Mouse (Mus musculus): Measurements from ENCODE around the gene Ccdc114.
"Not testable (repeated sequence)": the region's sequence is repeated elsewhere in the genome, so short reads cannot be mapped to it uniquely, and the experiment has no call there.

The Ccdc114 gene

GRCm38 (mm10) chr7:45923762-45924428 is at the start of gene Ccdc114:
TSS of gene Ccdc114 (plus strand) at chr7:45924072.
- DNase-seq (ENCODE audit: low spot score) = peak; percentile 42

DNA sequence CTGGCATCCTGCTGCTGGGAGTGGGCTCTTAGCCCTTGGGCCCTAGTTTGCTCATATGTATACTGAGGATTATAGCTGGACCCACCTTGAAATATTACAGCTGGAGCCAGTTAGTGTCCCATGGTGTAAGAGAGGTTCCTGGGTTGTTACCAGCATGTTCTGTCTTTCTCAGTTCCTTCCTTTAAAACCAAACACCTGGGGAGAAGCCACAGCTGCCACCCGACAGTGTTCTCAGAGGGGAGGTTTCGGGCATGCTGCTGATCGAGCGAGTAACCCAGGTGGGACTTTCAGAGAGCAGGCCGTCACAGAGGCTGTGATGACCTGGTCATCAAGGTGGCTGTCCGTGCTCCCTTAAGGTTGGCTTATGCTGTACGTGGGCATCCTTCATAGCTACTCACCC is 47.0 kb upstream of the Ccdc114 start:
- no peak for DNase-seq (ENCODE audit: low spot score)

DNA sequence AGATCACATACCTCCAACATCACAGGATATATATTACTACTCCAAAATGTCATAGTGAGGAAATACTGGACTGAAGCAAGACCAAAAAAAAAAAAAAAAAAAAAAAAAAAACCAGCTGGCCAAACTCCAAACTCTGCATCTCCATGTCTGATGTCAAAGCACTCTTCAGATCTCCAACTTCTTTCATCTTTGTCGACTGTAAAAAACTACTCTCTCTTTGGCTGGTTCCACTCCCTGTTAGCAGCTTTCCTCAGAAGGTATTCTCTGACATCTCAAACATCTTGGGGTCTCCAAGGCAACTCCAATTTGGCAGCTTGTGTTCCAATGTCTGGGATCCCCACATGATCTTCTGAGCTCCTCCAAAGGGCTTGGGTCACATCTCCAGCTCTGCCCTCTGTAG is 45.6 kb upstream of the Ccdc114 start, which contains the start of gene Grin2d:
Gene Grin2d (minus strand): TSS at position 101 of the 400 bp plus-strand sequence.
- DNase-seq (ENCODE audit: low spot score) = not testable (repeated sequence)

- DNase-seq (ENCODE audit: low spot score) = no peak
Measured at GRCm38 (mm10) chr7:45880531-45880930, 43.3 kb upstream of the Ccdc114 start.

- no peak for DNase-seq (ENCODE audit: low spot score)
Measured at GRCm38 (mm10) chr7:45881011-45881410, 42.9 kb upstream of the Ccdc114 start.

DNA sequence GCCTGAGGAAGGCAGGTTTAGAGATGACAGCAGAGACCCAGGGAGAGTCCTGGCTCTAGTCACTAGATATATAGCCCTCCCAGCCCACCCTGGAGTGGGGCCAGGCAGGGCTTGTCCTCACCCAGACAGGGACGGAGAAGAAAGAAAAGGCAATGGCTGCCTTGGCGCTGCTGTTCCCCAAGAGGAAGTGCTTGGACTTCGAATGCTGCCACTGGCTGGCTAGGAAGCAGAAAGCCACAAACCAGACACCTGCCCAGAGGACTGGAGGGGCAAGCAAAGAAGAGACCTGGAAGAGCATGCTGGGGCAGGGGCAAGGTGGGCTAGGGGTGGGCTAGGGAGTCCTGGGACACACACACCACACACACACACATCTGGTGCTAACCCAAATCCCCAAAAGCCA is 36.6 kb upstream of the Ccdc114 start:
- DNase-seq (ENCODE audit: low spot score) = no peak

DNA sequence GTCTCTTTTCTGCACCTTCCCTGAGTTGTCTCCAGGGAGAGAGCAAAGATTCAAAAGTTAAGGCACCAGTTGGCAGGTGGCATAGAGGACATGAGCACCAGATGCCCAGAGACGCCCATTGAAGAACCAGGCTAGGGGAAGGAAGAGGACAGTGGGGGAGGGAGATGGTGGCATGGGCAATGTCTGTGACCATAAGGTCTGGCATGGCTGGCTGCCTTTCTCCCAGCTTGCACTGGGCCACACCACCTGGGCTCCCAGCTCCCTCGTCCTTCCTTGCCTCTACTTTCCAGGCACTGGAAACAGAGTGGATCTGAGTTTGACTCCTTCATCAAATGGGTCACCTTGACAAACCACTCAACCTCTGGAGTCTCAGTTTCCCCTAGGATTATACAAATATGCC is 31.2 kb upstream of the Ccdc114 start:
- no peak for DNase-seq (ENCODE audit: low spot score)

DNA sequence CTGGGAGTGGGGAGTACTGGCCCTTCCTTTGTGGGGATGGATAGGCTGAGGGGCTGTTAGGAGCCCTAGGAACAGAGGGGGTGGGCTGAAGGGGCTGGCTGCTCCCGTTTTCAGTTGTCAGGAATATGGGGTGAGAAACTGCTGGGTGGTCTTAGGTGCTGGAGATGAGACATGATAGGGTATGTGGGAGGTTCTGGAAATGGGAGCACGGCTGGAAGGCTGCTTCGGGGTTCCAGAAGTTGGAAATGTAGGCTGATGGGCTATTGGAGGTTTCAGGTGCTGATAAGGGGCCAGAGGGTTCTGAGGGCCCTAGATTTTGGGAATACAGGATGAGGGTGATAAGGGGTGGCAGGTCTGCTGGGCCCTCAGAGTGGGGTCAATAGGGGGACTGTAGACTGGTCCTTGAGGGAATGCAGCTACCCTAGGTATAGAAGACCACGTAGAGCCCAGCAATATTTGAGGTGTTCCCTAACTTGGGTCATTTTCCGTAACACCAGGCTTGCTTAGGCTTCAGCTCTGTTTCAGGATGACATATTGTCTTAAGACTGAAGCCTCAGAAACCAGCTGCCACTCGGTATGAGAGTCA is 27.8 kb upstream of the Ccdc114 start:
- no peak for DNase-seq (ENCODE audit: low spot score)

GRCm38 (mm10) chr7:45896517-45897257 is 27.2 kb upstream of the Ccdc114 start, which contains the start of the genes Syngr4 and Tmem143:
TSS of gene Syngr4 (minus strand) at chr7:45896714.
TSS of gene Tmem143 (plus strand) at chr7:45896941.
- DNase-seq (ENCODE audit: low spot score) = peak; percentile 100

- no peak for DNase-seq (ENCODE audit: low spot score)
Measured at GRCm38 (mm10) chr7:45897258-45897757, 26.6 kb upstream of the Ccdc114 start.

DNA sequence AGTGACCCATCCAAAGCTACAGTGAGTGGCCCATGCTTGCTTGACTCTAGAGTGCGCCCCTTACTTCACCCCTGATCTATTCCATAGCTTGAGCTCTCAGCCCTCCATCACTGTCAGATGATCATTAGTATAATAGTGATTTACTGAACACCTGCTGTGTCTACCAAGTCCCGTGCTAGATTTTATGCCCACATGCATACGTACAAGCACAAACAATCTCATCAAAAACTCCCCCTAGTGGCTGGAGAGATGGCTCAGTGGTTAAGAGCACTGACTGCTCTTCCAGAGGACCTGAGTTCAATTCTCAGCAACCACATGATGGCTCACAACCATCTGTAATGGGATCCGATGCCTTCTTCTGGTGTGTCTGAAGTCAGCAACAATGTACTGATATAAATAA is 25.7 kb upstream of the Ccdc114 start:
- peak; percentile 59 for DNase-seq (ENCODE audit: low spot score)

GRCm38 (mm10) chr7:45901562-45901961 is 22.3 kb upstream of the Ccdc114 start:
- DNase-seq (ENCODE audit: low spot score) = peak; percentile 64

DNA sequence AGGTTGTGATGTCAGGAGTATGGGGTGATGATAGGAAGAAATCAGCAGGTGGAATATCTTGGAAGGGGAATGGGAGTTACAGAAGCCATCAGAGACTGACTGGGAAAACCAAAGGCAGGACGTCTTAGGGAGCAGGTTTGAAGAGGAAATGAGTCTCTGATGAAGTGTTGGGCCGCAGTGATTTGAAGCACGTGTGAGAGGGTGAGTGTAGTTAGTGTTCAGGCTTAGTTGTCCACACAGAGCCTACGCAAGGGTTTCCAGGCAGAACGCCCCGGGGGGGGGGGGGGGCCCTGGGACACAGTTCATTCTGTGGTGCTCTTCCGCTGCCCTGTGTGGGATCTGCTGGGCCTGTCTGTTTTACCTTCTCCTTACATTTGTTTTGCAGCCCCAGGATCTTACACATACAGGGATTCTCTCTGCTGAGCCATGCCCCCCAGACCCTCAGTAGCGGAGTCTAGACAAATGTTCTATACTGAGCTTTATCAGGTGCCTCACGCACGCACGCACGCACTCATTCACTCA is 21.3 kb upstream of the Ccdc114 start:
- peak; percentile 12 for DNase-seq (ENCODE audit: low spot score)

- DNase-seq (ENCODE audit: low spot score) = no peak
Measured at GRCm38 (mm10) chr7:45906622-45907021, 17.2 kb upstream of the Ccdc114 start.

- DNase-seq (ENCODE audit: low spot score) = no peak
Measured at GRCm38 (mm10) chr7:45908384-45908783, 15.5 kb upstream of the Ccdc114 start.

- no peak for DNase-seq (ENCODE audit: low spot score)
Measured at GRCm38 (mm10) chr7:45909145-45909544, 14.7 kb upstream of the Ccdc114 start.

DNA sequence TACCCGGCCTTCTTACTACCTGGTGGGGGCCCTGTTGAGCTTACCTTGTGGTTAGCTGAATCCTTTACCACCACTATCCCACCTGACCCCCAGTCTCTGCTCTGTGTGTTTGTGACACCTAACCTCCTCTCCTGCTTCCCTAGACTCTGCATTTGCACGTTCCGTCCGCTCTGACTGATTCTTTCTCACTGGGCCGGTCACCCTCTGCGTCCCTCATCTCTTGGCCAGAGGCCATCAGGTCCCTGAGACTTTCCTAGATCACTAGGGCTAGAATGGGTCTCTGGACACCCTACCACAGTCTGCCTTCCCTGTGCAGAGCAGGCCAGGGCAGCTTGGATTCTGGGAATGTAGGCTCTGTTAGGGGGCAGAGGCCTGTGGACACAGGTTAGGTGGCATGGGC is 9.8 kb upstream of the Ccdc114 start:
- DNase-seq (ENCODE audit: low spot score) = no peak

DNA sequence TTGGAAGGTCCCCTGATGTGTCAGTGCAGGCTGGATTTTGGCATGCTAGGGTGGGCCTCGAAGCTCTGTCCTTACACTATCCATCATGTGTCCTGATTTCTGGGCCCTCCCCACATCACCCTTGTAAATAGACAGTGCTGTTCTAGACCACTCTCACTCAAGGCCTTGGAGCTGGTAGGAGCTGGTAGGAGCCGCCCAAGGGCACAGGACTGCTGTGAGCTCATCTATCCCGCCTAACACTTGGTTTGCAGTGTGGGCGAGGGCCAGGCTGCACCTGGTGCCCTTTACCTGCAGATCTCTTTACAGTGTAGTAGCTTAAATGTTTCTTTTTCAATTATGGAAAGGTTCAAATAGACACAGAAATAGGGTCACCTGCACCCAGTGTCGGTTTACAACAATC is 8.9 kb upstream of the Ccdc114 start:
- no peak for DNase-seq (ENCODE audit: low spot score)

- peak; percentile 82 for DNase-seq (ENCODE audit: low spot score)
Measured at GRCm38 (mm10) chr7:45916056-45917003, 7.5 kb upstream of the Ccdc114 start.

DNA sequence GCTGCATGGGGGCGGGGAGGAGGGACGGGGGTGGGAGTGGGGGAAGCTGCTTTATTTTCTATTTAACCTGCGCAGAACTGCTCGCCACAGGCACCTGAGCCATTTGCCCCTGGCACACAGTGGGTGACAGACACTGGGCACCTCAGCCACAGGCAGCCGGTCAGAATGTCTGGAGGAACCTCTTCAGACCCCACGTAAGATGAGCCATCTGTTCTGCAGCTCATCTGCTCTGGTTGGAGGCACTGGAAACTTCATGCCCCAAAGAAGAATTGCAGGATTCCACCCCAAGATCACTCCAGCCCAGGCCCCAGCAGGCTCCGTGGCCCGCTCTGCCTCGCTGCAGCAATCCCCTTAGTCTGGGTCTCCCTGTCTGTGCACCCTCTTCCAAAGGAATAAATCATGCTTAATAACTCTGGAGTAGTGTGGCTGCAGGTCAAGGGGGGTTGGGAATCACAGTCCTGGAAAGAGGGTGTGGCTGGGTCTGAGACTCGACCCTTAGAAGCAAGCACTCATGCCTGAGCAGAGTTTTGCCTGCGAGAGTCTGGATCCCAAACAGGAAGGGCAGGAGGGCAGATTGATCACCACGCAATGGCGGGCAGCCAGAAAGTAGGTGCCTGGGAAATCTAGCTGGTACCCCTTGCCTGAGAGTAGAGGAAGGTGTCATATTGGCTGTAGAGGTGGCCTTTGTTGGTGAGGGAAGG is 6.7 kb upstream of the Ccdc114 start:
- DNase-seq (ENCODE audit: low spot score) = no peak

GRCm38 (mm10) chr7:45917926-45918325 is 5.9 kb upstream of the Ccdc114 start:
- DNase-seq (ENCODE audit: low spot score) = no peak
